Mouse (Mus musculus) frontal cortex, adult 2 months (tissue): ENCODE measurements at regions not wholly inside any gene's neighbourhood (a gene's known extent, or its start where the extent isn't known, plus 50 kb on each side); places are given as distances from the start of the nearest gene placed in this dataset.

Experiments
- DNase-seq, 2 experiments: peaks; one replicate each; pipeline ENCODE4 v3.0.0; 2022; ENCODE audit warnings: low spot score in 1 of 2; ENCODE audit errors: extremely low spot score in 1 of 2

GRCm38 (mm10) chr10:125725077-125725680 is 240.8 kb upstream of the Lrig3 start:
- peak; percentile 28 to 76 for DNase-seq

- no peak for DNase-seq
Observed at GRCm38 (mm10) chr10:125725681-125726139, 240.3 kb upstream of the Lrig3 start.

GRCm38 (mm10) chr10:125726546-125726945 is 239.4 kb upstream of the Lrig3 start:
- DNase-seq, result no peak

GRCm38 (mm10) chr10:125735744-125736494 is 230.0 kb upstream of the Lrig3 start:
- DNase-seq, result no peak

- no peak for DNase-seq
Observed at GRCm38 (mm10) chr10:125743181-125743580, 222.8 kb upstream of the Lrig3 start.

- no peak for DNase-seq
Observed at GRCm38 (mm10) chr10:125749031-125749585, 216.9 kb upstream of the Lrig3 start.

- DNase-seq, result no peak
Observed at GRCm38 (mm10) chr10:125752506-125753218, 213.3 kb upstream of the Lrig3 start.

GRCm38 (mm10) chr10:125759171-125759570 is 206.8 kb upstream of the Lrig3 start:
- no peak for DNase-seq

GRCm38 (mm10) chr10:125762367-125763068 is 203.4 kb upstream of the Lrig3 start:
- no peak for DNase-seq

- peak in 1 of 2 experiments; percentile 56 for DNase-seq
Observed at GRCm38 (mm10) chr10:125764402-125765102, 201.4 kb upstream of the Lrig3 start.

- no peak for DNase-seq
Observed at GRCm38 (mm10) chr10:125765103-125765820, 200.7 kb upstream of the Lrig3 start.

- DNase-seq, result no peak
Observed at GRCm38 (mm10) chr10:125768281-125768680, 197.7 kb upstream of the Lrig3 start.

GRCm38 (mm10) chr10:125773541-125773940 is 192.4 kb upstream of the Lrig3 start:
- no peak for DNase-seq

- DNase-seq, result no peak
Observed at GRCm38 (mm10) chr10:125782486-125782885, 183.5 kb upstream of the Lrig3 start.

GRCm38 (mm10) chr10:125784896-125785295 is 181.1 kb upstream of the Lrig3 start:
- DNase-seq, result peak in 1 of 2 experiments; percentile 18

- peak in 1 of 2 experiments; percentile 19 for DNase-seq
Observed at GRCm38 (mm10) chr10:125785448-125786196, 180.3 kb upstream of the Lrig3 start.

- DNase-seq, result no peak
Observed at GRCm38 (mm10) chr10:125786197-125786879, 179.6 kb upstream of the Lrig3 start.

- DNase-seq, result peak in 1 of 2 experiments; percentile 4
Observed at GRCm38 (mm10) chr10:125786880-125787337, 179.1 kb upstream of the Lrig3 start.
